Mouse (Mus musculus) liver, embryonic 14.5 days (tissue): ENCODE measurements around the gene Acp4. TPM values are rescaled to one million over a fixed set of nuclear protein-coding genes. Genes with fewer than 3 reads are reported as not detected.

Source experiments
- ATAC-seq: fragments of 200-750 bp; cut with Nextera tagmentation; 2 replicates; pipeline ENCODE4 v1.8.0; 2017; ENCODE audit warnings: moderate number of reproducible peaks, mild to moderate bottlenecking, moderate library complexity; ENCODE audit not compliant: insufficient read depth
- DNase-seq, 3 experiments: peaks; one replicate each; pipeline ENCODE4 v3.0.0-alpha.2; 2012 to 2013; ENCODE audit warnings: low read depth in 3 of 3, low spot score in 3 of 3
- H3K27ac ChIP-seq: fragments of 300-500 bp; sonication (generic); 2 replicates; pipeline ENCODE4 v1.5.1; 2014; ENCODE audit warnings: moderate library complexity, mild to moderate bottlenecking, control low read depth, inconsistent platforms
- H3K27me3 ChIP-seq: fragments of 300-500 bp; sonication (generic); 2 replicates; pipeline ENCODE4 v1.6.1; 2014; ENCODE audit warnings: mild to moderate bottlenecking, low read length, moderate library complexity; ENCODE audit not compliant: control insufficient read depth, insufficient read depth
- H3K36me3 ChIP-seq: fragments of 300-500 bp; sonication (generic); replicated peaks from 2 replicates; pipeline ENCODE4 v1.6.1; 2014; ENCODE audit warnings: low read depth; ENCODE audit not compliant: control insufficient read depth, insufficient read depth
- H3K4me1 ChIP-seq, 2 experiments: fragments of 200-500 bp in 1 of 2; fragments of 300-500 bp in 1 of 2; sonication (generic) in 1 of 2; replicated peaks; 2 replicates each; pipeline ENCODE4 v1.6.1; 2012 to 2014; ENCODE audit warnings: antibody characterized with exemption in 1 of 2, inconsistent platforms in 1 of 2, low read length in 1 of 2; ENCODE audit not compliant: control insufficient read depth in 2 of 2, insufficient read depth in 2 of 2
- H3K4me2 ChIP-seq: fragments of 300-500 bp; sonication (generic); 2 replicates; pipeline ENCODE4 v1.6.1; 2014; ENCODE audit warnings: low read depth, mild to moderate bottlenecking, control low read depth, moderate library complexity
- H3K4me3 ChIP-seq, 2 experiments: fragments of 200-500 bp in 1 of 2; fragments of 300-500 bp in 1 of 2; sonication (generic) in 1 of 2; 2 replicates each; pipeline ENCODE4 v1.5.1; 2012 to 2014; ENCODE audit warnings: low read depth in 2 of 2, low read length in 2 of 2, mild to moderate bottlenecking in 2 of 2, control low read depth in 1 of 2, inconsistent platforms in 1 of 2, moderate library complexity in 1 of 2; ENCODE audit not compliant: insufficient read depth in 1 of 2
- H3K9ac ChIP-seq: fragments of 300-500 bp; sonication (generic); replicated peaks from 2 replicates; pipeline ENCODE4 v1.6.1; 2014; ENCODE audit warnings: mild to moderate bottlenecking, control low read depth, moderate library complexity
- H3K9me3 ChIP-seq: fragments of 300-500 bp; sonication (generic); 2 replicates; pipeline ENCODE4 v1.6.1; 2016; ENCODE audit warnings: low read length, mixed read lengths; ENCODE audit not compliant: control insufficient read depth
- CTCF ChIP-seq: IDR thresholded peaks from 2 replicates; pipeline ENCODE4 v1.5.1; 2016; ENCODE audit warnings: antibody characterized with exemption, low read depth, control low read depth
- EP300 ChIP-seq: IDR thresholded peaks from 2 replicates; pipeline ENCODE4 v1.6.1; 2016; ENCODE audit warnings: antibody characterized with exemption, low read depth
- WGBS: fragments of 180-500 bp; shearing (Covaris S2); extraction: QIAGEN DNeasy Blood & Tissue Kit; methylation state at CpG from one replicate; pipeline ENCODE4 v1.1.7; 2014; ENCODE audit not compliant: insufficient replicate concordance; 5-methylcytosine and 5-hydroxymethylcytosine counted together
- polyA plus RNA-seq, 2 experiments: library from polyadenylated mRNA; depleted of rRNA in 1 of 2; stranded (reverse) in 1 of 2; unstranded in 1 of 2; fragments of >200 nt; fragmentation: Nextera tagmentation in 1 of 2; extraction: Ambion mirVana in 1 of 2; gene quantifications; 2 replicates each; pipeline versions ENCODE4 v1.2.1 to v1.2.3; 2012 to 2014

Acp4 gene
- polyA plus RNA-seq, 2 experiments = not detected

DNA sequence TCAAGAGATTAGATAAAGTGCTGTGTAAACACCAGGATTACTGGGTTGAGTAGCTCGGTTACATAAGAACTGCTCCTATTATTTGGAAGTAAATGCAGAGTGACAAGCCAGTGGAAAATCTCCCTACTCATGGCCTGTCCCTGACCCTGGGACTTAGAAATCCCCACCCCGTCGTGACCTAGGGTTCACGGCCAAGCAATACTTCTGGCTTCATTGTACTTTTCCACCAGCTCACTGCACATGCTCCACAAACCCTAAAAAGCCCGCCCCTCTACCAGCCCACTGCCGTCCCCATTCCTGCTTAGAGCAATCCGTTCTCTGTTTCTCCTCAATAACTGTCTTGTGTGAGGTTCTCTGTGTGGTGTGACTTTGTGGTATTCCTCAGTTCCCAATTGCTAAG is 30.6 kb upstream of the Acp4 start:
- Histone ChIP-seq H3K27ac (no peak overlapping the region), H3K4me2 (no peak overlapping the region), H3K36me3 (no peaks in the 10 kb centered on the region), H3K9me3 (no peaks in the 10 kb centered on the region), H3K27me3 (no peaks in the 10 kb centered on the region; the same call in 1 of the 2 replicates), H3K4me1 (no peaks in the 10 kb centered on the region), H3K9ac (no peak overlapping the region), H3K4me3 (no peak overlapping the region)
- TF ChIP-seq CTCF = no peak
- no peak for TF ChIP-seq EP300
- ATAC-seq = no peak
- 51% methylated on average over 7 of the region's 7 CpGs for WGBS
- DNase-seq = no peak

DNA sequence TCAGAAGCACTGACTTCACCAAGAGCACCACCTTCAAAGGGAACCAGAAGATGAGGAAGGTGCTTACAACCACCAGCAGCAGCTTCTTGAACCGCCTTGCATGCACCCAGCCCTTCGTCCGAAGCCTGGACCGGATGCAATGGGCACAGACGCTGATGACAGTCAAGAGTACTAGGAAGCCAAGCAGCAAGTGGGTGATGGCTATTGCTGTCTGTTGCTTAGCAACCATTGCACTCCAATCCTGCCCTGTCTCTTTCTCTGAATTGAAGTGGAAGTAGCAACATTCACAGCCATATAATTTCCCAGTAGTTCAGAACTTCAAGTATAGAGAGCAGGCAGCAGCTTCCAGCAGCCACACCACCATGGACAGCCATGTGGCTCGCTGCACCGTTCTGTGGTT is 24.4 kb upstream of the Acp4 start:
- H3K4me2 ChIP-seq = no peak overlapping the region
- no peaks in the 10 kb centered on the region for H3K4me1 ChIP-seq
- no peak for ATAC-seq
- H3K9me3 ChIP-seq = no peaks in the 10 kb centered on the region
- DNase-seq = no peak
- no peak overlapping the region for H3K9ac ChIP-seq
- no peaks in the 10 kb centered on the region for H3K27me3 ChIP-seq
- 60% methylated on average over 7 of the region's 7 CpGs for WGBS
- H3K4me3 ChIP-seq = no peak overlapping the region
- H3K36me3 ChIP-seq = no peaks in the 10 kb centered on the region
- TF ChIP-seq EP300 (no peak), CTCF (no peak)
- H3K27ac ChIP-seq = no peak overlapping the region

DNA sequence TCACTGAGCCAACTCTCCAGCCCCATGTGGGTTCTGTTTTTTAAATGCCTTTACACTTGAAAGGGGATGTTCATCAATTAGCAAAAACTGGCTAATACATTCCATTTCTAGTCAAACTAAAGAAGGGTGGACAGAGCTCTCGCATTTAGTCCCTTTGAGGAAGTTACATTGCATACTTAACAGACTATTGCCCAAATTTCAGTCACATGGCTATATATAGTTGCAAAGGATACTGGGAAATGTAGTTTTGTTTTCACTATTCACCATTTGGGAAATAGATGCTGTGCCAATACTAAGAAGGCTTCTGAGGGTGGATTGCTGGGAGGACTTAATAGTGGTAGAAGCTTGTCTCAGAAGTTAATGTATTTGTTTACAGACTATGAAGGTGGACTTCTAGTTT is 23.8 kb upstream of the Acp4 start:
- Histone ChIP-seq H3K4me2 (no peak overlapping the region), H3K9ac (no peak overlapping the region), H3K4me1 (no peaks in the 10 kb centered on the region), H3K4me3 (no peak overlapping the region), H3K9me3 (no peaks in the 10 kb centered on the region), H3K36me3 (no peaks in the 10 kb centered on the region), H3K27ac (no peak overlapping the region), H3K27me3 (no peaks in the 10 kb centered on the region)
- DNase-seq (no peak), ATAC-seq (no peak)
- TF ChIP-seq CTCF (no peak), EP300 (no peak)
- WGBS = 14% methylated on average over 1 of the region's 1 CpGs

DNA sequence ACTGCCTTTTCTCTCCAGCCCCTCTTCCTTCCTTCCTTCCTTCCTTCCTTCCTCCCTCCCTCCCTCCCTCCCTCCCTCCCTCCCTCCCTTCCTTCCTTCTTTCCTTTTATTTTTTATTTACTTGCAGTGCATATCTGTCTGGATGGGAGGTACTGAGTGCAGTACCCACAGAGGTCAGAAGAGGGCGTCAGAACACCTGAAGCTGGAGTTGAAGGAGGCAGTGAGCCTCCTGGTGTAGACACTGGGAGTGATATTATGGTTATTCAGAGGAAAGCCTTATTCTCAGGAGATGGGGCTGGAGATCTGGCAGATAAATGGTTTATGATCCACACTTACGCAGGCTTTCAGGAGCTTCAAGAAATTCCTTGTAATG is 20.1 kb upstream of the Acp4 start:
- no peaks in the 10 kb centered on the region for H3K9me3 ChIP-seq
- no peak overlapping the region for H3K4me2 ChIP-seq
- DNase-seq (no peak), ATAC-seq (no peak)
- TF ChIP-seq CTCF (peak; percentile 56), EP300 (no peak)
- no peaks in the 10 kb centered on the region for H3K4me1 ChIP-seq
- no peak overlapping the region for H3K9ac ChIP-seq
- H3K27ac ChIP-seq = no peak overlapping the region
- 47% methylated on average over 2 of the region's 2 CpGs for WGBS
- H3K27me3 ChIP-seq = no peaks in the 10 kb centered on the region; the same call in 1 of the 2 replicates
- H3K4me3 ChIP-seq = no peak overlapping the region
- no peaks in the 10 kb centered on the region for H3K36me3 ChIP-seq

DNA sequence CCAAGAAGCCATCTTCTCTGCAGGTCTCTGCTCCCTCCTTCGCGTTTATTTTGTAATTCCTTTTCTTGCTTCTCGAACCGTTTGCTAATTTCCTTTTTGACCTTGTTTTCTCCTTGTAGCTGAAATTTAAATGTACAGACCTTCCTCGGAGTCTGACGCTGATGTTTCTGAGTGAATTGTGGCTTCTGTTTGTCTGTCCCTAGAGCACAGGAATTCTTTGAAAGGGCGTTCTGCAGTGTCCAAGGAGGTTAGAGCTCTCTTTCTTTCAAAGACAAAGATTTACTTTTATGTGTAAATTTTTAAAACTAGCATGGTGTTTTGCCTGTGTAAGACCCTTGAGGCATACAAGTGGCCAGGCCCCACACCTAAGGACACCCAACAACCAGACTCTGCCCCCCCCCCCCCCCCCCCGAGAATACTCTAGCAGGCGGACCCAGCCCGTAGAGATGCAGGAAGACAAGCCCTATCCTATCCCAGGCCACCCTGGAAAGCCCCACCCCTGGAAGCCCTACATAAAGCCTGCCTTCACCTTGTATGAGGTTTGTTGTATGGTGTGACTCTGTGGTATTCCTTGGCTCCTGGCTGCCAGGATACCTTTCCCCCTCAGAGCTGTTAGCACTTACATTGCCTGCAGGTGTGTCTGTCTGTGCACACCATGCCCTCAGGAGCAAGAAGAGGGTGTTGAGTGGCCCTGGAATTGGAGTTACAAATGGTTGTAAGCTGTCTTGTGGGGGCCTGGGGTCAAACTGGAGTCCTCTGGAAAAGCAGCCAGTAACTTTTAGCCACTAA is 19.5 kb upstream of the Acp4 start:
- Histone ChIP-seq H3K27ac (no peak overlapping the region), H3K4me2 (no peak overlapping the region), H3K27me3 (no peaks in the 10 kb centered on the region; the same call in 1 of the 2 replicates), H3K9ac (no peak overlapping the region), H3K9me3 (no peaks in the 10 kb centered on the region), H3K4me3 (no peak overlapping the region), H3K36me3 (no peaks in the 10 kb centered on the region), H3K4me1 (no peaks in the 10 kb centered on the region)
- no peak for TF ChIP-seq EP300
- TF ChIP-seq CTCF = no peak
- 44% methylated on average over 10 of the region's 10 CpGs for WGBS
- no peak for ATAC-seq
- no peak for DNase-seq
